Mouse (Mus musculus) midbrain, embryonic 11.5 days (tissue): ENCODE data around the gene Pip5kl1. TPM values are rescaled to one million over a fixed set of nuclear protein-coding genes. Genes with fewer than 3 reads are reported as not detected.

ENCODE experiments used
- ATAC-seq: fragments of 200-750 bp; cut with Nextera tagmentation; 2 replicates; pipeline ENCODE4 v1.8.0; 2017; ENCODE audit warnings: moderate TSS enrichment, moderate library complexity; ENCODE audit not compliant: low FRiP score
- DNase-seq: peaks from one replicate; pipeline ENCODE4 v3.0.0; 2015; ENCODE audit warnings: low spot score; ENCODE audit errors: missing footprints
- H3K27ac ChIP-seq: fragments of 300-500 bp; sonication (generic); 2 replicates; pipeline ENCODE4 v1.5.1; 2014; ENCODE audit warnings: low read depth, low read length
- H3K27me3 ChIP-seq: fragments of 300-500 bp; sonication (generic); 2 replicates; pipeline ENCODE4 v1.6.1; 2014; ENCODE audit warnings: mild to moderate bottlenecking, low read length, moderate library complexity, mixed read lengths; ENCODE audit not compliant: control insufficient read depth, insufficient read depth
- H3K36me3 ChIP-seq: fragments of 300-500 bp; sonication (generic); 2 replicates; pipeline ENCODE4 v1.6.1; 2014; ENCODE audit warnings: mild to moderate bottlenecking, low read length, moderate library complexity, mixed read lengths; ENCODE audit not compliant: control insufficient read depth, insufficient read depth
- H3K4me1 ChIP-seq: fragments of 300-500 bp; sonication (generic); 2 replicates; pipeline ENCODE4 v1.6.1; 2014; ENCODE audit warnings: low read length; ENCODE audit not compliant: control insufficient read depth, insufficient read depth
- H3K4me2 ChIP-seq: fragments of 300-500 bp; sonication (generic); 2 replicates; pipeline ENCODE4 v1.6.1; 2014; ENCODE audit warnings: mild to moderate bottlenecking, moderate library complexity
- H3K4me3 ChIP-seq: fragments of 300-500 bp; sonication (generic); 2 replicates; pipeline ENCODE4 v1.5.1; 2014; ENCODE audit warnings: low read depth, low read length
- H3K9ac ChIP-seq: fragments of 300-500 bp; sonication (generic); 2 replicates; pipeline ENCODE4 v1.6.1; 2014; ENCODE audit warnings: low read length
- H3K9me3 ChIP-seq: fragments of 300-500 bp; sonication (generic); 2 replicates; pipeline ENCODE4 v1.6.1; 2016; ENCODE audit warnings: low read length; ENCODE audit not compliant: control insufficient read depth
- WGBS: fragments of 180-500 bp; shearing (Covaris S2); extraction: QIAGEN DNeasy Blood & Tissue Kit; methylation state at CpG from one replicate; pipeline ENCODE4 v1.1.7; 2014; 5-methylcytosine and 5-hydroxymethylcytosine counted together
- polyA plus RNA-seq: library from polyadenylated mRNA; unstranded; fragments of >200 nt; fragmentation: Nextera tagmentation; extraction: Ambion mirVana; gene quantifications from 2 replicates; pipeline ENCODE4 v1.2.1, GENCODE M21; 2014

The Pip5kl1 gene
- polyA plus RNA-seq, 1 experiment from 2014 or later: 2.0 TPM

DNA sequence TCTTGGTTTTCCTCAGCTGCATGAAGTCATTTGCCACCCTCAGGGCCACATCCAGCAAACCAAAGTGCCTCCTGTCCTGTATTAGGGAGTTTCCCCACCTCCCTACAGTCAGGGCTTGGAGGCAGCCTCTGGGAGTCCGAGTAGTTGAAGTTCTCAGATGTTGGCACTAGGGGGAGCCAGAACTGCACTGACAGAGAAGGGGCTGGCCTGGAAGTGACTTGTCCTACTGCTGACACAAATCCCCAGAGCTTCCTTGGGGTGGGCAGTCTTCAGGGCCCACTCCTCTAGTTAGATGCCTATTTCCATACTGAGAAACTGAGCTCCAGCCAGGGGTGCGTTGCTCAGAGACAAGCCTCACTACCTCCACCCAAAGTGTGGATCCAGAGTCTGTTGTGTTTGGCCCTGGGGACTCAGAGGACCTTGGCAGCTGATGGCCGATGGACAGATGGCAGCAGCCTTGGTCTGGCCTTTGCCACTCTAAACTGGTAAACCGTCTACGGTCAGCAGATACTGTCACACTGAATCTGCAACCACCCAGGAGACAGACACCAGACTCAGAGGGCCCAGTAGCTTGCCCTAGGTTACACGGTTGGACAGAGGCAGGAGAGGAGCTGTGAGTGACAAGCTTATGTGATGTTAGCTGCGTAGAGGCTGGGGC is 57.3 kb downstream of the Pip5kl1 start:
- ATAC-seq: peak; percentile 54
- H3K27ac ChIP-seq: no peak overlapping the region

More for the DNA sequence above, 57.3 kb downstream of the Pip5kl1 start:
- H3K27me3 ChIP-seq: no peaks in the 10 kb centered on the region
- H3K9ac ChIP-seq: no peak overlapping the region
- H3K4me1 ChIP-seq: peaks cover 15% of the 10 kb centered on the region
- H3K9me3 ChIP-seq: no peaks in the 10 kb centered on the region
- peak; percentile 97 for DNase-seq
- no peak overlapping the region for H3K4me3 ChIP-seq
- H3K36me3 ChIP-seq: no peaks in the 10 kb centered on the region
- WGBS: 59% methylated on average over 7 of the region's 7 CpGs
- H3K4me2 ChIP-seq: no peak overlapping the region

Other genes starting within 250 kb of the Pip5kl1 start
- 43.1 and 46.9 TPM in 2 replicates for gene Ciz1, start 222.5 kb upstream of the Pip5kl1 start, polyA plus RNA-seq
- 12.9 and 13.8 TPM in 2 replicates for gene Dnm1, start 221.5 kb upstream of the Pip5kl1 start, polyA plus RNA-seq
- 46.4 and 49.4 TPM in 2 replicates for gene 1110008P14Rik, start 192.9 kb upstream of the Pip5kl1 start, polyA plus RNA-seq
- 0.30 TPM in 1 of 2 replicates, not detected in the other for gene Lcn2, start 186.5 kb upstream of the Pip5kl1 start, polyA plus RNA-seq
- gene Ptges2, start 178.9 kb upstream of the Pip5kl1 start, polyA plus RNA-seq: 24.7 and 25.4 TPM in 2 replicates
- gene Naif1, start 124.3 kb upstream of the Pip5kl1 start, polyA plus RNA-seq: 6.3 and 6.4 TPM in 2 replicates
- gene Slc25a25, start 123.4 kb upstream of the Pip5kl1 start, polyA plus RNA-seq: 20.0 and 20.4 TPM in 2 replicates
- gene Fam102a, start 39.5 kb upstream of the Pip5kl1 start, polyA plus RNA-seq: 6.3 and 6.8 TPM in 2 replicates
- 103 and 110 TPM in 2 replicates for gene Dpm2, start 3.9 kb upstream of the Pip5kl1 start, polyA plus RNA-seq
- gene 9430097D07Rik, start 887 bp downstream of the Pip5kl1 start, polyA plus RNA-seq: 0.25 and 0.49 TPM in 2 replicates
- gene St6galnac4, start 12.3 kb downstream of the Pip5kl1 start, polyA plus RNA-seq: 13.2 and 13.6 TPM in 2 replicates
- gene St6galnac6, start 24.9 kb downstream of the Pip5kl1 start, polyA plus RNA-seq: 3.4 and 4.5 TPM in 2 replicates
- gene Ak1, start 47.0 kb downstream of the Pip5kl1 start, polyA plus RNA-seq: 18.3 and 22.0 TPM in 2 replicates
- 20.5 and 22.7 TPM in 2 replicates for gene Eng, start 71.8 kb downstream of the Pip5kl1 start, polyA plus RNA-seq
- 10.3 and 13.9 TPM in 2 replicates for gene Fpgs, start 129.3 kb downstream of the Pip5kl1 start, polyA plus RNA-seq
- 72.8 and 82.6 TPM in 2 replicates for gene Cdk9, start 138.3 kb downstream of the Pip5kl1 start, polyA plus RNA-seq
- 23.4 and 25.5 TPM in 2 replicates for gene Sh2d3c, start 146.3 kb downstream of the Pip5kl1 start, polyA plus RNA-seq
- gene 6330409D20Rik, start 166.2 kb downstream of the Pip5kl1 start, polyA plus RNA-seq: 2.0 and 3.0 TPM in 2 replicates
- gene Tor2a, start 182.4 kb downstream of the Pip5kl1 start, polyA plus RNA-seq: 47.7 and 51.4 TPM in 2 replicates
- gene Ttc16, start 200.8 kb downstream of the Pip5kl1 start, polyA plus RNA-seq: 0.26 and 0.30 TPM in 2 replicates
- 3.2 and 3.9 TPM in 2 replicates for gene Ptrh1, start 201.0 kb downstream of the Pip5kl1 start, polyA plus RNA-seq
- gene Cfap157, start 209.6 kb downstream of the Pip5kl1 start, polyA plus RNA-seq: 0.08 and 0.28 TPM in 2 replicates